Mouse (Mus musculus): ENCODE measurements at regions not wholly inside any gene's neighbourhood (a gene's known extent, or its start where the extent isn't known, plus 50 kb on each side); places are given as distances from the start of the nearest gene placed in this dataset.

DNA sequence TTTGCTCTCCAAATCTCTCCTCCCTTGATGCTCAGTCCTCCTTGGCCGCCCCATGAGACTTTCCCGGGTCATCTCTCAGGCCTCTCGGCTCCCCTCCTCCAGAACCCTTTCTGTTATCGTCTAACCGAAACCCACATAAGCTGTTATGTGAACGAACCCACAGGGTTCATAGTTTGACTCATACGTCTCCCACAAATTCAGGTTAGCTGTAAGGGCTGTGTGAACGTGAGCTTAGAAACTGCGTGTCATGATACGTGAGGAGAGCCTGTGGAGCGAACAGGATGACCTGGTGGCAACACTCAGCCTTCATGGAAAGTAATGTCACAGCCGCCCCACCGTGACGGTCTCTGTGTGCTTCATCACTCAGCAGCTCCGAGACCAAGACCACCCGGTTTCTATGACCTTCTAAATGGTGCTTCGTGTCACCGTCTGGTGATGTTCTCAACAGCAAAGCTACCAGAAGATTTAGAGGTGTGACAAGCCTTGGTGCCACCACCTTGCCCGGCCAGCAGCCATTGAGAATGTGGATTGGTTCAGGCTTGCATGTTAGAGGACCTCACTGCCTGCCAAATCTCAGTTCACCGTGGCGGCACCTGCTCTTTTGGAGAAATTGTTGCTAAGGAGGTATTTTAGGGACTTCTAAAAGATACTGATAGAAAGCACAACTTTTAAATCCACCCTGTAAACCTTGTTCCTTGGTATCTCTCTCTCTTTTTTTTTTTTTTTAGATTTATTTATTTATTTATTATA is 107.4 kb downstream of the Ets2 start:
- DNase-seq: no peak

DNA sequence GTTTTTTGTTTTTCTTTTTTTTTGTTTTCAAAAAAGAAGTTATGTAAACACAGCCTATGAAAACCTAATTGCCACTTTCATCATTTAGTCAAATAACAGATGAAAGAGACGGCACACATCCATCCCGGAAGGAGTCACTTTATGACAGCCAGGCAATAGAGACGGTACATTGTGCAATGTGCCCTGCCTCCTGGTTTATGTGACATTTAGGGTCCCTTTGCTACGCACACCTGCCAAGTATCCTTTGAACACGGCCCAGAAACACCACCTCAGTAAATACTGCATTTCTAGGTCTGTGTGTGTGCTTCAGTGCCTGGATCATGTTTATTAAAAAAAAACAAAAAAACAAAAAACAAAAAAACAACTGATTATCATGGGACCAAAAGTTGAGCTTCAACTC is 104.6 kb downstream of the Ets2 start:
- DNase-seq: no peak

DNA sequence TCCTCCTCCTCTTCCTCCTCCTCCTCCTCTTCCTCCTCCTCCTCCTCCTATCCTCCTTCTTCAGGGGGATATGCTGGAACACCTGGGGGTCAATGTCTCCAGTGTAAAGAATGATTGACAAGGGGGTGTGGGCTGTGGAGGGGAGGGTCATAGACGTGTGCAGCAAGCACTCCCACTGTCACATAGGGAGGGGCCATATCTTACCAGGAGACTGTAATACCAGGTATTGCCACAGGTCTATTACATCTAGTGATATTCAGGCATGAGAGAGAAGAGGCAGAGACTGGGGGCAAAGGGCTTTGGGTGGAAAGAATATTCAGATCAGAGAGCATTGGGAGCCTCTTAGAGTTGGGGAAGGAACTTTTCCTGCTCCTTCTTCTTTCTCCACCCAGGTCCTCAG is 102.3 kb downstream of the Ets2 start:
- no peak for DNase-seq

DNA sequence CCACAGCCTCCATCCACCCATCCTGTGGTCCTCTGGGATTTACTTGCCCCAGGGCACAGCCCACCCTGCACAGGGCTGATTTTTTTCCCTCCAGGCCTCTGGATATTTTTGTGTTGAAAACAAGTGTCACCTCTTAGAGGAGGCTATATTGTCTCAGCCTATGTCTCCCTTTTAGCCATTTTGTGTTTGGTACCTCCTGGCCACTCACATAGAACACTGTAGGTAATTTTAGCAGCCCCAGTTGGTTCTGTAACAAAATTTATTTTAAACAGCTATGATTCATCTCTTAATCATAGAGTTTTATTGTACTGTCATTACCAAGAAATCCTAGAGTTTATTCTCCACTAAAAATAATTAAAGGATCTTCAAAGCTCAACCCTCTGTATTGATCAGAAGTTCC is 100.8 kb downstream of the Ets2 start:
- DNase-seq: no peak

DNA sequence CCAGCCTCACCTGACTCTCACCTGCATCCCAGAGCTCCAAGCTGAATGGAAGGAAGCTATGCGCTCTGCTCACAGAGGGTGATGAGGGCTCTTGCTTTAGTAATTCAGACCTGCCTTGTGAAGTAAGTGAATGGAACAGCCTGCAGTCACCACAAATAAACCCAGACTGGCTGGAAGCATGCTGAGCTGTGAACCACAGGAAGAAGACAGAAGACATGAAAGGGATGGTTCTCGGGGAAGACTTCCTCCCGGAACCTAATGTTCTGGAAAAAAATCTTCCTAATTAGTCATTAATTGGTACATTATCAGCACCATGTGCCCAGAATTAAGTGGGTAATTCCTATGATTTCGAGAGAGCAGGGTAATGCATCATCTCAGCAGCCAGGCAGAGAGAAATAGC is 100.3 kb downstream of the Ets2 start:
- DNase-seq: no peak

DNA sequence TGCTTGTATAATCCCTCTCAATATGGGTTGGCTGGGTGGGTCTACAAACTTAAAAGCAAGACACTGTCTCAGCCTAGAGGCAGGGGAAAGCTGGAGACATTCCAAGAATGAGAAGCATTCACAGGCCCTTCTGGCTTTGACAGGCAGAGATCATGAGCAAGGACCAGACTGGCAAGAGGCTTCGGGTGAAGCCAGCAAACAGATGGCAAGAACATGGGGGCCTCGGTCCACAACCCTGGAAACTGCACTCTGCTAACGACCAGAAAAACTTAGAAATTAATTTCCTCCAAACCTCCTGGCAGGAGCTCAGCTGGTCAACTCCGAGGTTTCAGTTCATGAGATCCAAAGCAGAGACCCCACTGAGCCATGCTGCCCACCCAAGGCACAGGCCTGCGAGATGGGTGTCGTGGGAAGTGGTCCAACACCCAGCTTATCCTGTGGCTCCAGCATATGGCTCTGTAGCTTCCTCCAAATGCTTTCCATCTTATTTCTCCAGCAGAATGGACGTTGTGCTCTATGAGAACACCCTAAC is 99.1 kb downstream of the Ets2 start:
- DNase-seq: no peak

DNA sequence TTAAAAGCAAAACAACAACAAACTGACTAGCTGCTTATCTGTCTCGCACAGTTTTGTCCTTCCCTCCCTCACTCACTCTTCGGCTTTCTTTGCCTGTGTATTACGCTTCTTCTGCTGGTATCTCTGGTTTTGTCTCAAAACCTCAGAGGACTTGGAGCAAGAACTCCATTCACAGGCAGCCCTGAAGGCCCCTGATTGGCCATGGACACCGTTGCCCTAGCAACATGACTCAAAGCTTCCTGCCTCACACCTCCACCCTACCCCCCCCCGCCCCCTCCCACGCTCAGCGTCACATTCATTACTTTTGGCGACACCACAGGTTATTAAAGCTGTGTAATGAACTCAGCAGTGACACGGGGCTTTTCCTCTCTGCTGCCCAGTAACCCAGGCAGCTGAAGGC is 96.7 kb downstream of the Ets2 start:
- no peak for DNase-seq

DNA sequence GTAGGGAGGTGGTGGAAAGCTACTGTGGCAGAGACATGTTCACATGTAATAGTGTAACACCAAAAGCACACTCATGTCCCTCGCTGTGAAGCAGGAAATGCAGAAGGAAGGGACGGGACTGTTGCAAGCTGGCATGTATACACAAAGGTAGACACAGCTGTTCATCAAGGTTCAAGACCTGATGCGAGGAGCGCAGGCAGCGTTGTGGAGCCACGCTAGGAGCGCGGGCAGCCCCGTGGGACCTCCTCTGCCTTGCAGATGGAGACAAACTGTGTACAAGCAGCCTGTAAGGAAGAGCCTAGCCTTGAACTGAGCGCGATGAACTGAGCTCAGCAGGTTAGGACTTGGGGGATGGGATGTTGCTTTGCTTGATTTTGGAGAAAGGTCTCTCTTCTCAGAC is 96.2 kb downstream of the Ets2 start:
- no peak for DNase-seq

DNA sequence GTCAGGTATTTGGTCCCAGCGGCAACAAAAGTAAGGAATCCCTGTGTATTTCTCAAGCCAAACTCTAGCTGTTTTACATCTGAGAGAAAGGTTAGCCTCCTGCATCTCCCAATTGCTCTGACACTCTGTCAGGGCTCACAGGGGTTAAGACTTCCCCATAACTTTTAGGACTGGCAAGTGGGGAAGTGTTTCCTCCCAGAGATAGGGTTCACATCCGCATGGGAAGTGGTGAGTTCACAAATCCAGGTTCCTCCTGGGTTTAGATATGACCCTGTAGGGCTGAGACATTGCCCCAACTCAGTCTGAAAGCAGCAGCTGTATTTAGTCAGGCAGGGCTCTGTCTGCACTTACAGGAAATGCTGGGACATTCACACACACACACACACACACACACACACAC is 95.3 kb downstream of the Ets2 start:
- DNase-seq: no peak

DNA sequence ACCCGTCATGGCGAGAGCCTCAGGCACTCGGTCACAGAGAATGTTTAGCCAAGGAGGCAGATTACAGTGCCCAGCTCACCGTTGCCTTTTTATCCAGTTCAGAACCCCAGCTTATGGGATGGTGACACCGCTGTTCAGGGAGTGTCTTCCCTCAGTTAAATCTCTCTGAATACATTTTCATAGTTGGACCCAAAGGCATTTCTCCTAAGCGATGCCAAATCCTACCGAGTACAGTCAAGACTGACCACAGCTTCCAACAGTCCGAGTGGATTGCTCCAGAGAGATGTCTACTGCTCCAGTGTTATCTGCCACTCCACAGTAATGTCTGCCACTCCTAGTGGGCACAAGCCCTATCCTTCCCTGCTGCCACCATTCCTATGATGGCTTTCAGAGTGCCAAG is 93.0 kb downstream of the Ets2 start:
- no peak for DNase-seq

DNA sequence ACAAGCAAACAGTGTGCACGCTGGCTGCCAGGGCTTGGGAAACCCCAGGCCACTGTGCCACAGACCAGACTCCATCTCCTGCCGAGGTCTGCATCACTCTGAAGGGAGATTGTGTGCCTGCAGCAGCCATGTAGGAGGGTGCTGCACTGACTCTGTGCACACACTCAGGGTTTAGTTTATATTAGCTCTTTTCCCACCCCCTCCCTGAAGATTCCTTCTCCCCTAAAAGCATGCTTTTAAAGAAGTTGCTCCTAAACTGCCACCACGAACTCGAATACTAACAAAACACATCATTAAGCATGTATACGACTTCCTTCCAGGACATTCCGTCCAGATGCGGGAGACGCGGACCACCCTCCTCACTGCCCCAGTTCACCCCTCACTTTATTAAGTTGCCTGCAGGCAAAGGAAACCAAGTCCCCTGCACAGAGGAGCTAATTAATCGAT is 92.4 kb downstream of the Ets2 start:
- no peak for DNase-seq

DNA sequence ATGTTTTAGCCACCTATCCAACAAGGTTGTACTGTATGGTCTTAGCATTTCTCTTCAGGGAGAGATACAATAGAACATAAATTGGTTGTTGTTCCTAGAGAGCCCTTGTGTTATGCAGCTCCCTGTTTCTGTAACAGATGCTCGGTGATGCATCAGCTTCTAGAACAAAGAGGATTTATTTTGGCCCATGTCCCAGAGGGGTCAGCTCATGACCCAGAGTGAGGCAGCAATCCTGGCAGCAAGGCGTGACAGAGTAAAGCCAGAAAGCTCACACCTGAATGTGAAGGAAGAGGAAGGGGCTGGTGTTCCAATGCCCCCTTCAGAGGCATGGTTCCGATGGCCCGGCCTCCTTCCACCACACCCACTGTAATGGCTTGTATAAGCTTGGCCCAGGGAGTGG is 88.8 kb downstream of the Ets2 start:
- no peak for DNase-seq

DNA sequence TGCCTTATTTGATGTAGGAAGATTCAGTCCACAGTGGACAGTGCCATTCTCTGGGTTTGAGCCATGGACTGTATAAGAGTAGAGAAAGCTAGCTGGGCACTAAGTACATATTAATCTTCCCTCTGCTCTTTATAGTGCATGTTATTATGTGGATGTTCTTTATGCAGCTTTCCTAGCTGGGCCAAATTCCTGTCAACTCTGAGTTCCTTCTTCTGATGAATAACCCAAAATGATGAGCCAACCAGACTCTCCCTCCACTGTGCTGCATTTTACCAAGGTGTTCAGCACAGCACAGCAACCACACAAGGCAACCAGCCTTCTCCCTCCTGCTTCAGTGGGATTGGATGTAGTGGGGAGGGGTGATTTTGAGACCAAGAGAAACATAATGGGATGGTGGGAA is 87.7 kb downstream of the Ets2 start:
- no peak for DNase-seq

DNA sequence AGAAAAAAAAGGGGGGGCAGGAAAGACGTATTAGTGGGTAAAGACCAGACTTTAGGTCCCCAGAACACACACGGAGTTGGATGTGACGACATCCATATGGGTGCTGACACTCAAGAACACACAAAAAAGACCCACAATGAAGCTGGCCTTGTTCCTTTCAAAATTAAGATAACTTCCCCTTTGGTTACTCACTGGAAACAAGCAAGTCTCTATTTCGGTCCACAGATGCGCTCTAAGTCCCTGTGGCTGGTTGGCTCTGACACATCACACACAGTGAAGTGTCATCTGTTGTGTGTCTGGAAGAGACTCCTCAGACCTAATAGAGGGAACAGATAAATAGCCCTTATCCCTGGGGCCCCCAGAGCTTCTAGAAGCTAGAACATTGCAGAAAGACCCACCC is 79.8 kb downstream of the Ets2 start:
- DNase-seq: no peak

DNA sequence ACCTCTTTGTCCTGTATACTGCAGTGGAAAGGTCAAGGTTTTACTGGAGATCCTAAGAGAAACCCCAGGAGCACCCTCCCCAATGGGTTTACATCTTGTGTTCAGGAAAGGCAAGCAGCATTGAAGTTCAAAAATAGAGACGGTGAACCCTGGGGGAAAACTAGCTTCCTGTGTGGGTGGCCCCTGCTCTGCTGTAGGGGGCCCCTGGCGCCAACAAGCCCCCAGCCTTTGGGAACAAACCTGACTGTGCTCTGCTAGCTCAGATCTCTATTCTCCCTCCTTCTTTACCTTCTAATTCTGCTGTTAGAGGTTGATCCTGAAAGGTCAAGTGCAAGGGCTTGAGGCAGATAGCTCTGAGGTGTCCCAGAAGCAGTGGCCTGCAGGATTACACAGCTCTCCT is 78.6 kb downstream of the Ets2 start:
- no peak for DNase-seq

DNA sequence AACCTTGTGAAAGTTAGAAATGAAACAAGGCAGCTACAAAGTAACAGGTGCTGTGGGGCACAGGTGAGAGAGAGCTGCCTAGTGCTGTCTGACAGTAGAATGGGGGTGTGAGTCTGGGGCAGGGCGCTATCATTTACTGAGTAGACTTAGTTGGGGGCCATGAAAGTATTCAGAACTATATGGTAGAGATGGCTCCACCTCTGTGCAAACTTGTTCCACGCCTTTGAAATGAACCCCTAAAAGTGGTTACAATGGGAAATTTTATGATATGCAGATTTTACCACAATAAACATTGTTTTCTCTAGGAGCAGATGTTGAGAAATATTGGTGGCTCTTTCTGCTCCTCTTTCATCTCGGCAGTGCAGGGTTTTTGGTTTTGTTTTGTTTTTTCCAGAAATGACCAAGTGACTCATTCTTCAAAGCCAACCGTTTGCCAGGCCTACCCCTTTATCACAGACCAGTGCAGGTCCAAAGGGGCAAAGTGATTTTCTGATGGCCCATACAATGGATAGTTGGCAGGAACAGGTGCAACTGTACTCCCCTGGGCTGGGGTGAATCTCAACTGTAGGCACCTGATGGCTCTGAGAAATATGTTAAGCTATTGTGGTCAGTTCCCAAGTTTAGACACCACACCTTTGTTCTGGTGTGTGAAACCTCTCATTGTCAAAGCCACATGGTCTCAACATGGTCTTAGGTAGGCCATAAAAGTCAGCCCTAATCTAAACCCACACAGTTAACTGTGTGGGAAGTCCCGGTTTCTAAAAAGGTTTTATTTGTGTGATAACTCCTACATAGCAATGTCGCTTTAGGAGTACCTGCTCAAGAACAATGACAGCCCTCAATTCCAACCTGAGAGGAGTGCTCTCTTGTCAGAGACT is 77.2 kb downstream of the Ets2 start:
- DNase-seq: no peak

DNA sequence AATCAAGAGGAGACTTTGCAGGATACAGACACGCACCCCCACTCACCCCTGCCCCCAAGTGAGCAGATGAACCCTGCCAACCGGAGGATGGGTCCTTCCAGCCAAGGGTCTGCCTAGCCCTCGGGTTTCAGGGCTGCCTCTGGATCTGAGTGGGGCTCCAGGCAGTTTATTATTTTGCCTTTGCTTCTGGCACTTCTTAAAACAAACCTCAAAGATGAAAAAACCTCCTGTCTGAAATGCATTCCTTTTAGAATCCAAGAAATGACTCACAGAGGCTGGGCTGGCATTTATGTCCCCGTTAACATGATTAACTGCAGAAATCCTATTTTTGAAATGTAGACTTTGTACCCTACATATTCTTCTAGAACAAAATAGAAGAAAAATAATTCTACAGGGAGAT is 76.3 kb downstream of the Ets2 start:
- no peak for DNase-seq

DNA sequence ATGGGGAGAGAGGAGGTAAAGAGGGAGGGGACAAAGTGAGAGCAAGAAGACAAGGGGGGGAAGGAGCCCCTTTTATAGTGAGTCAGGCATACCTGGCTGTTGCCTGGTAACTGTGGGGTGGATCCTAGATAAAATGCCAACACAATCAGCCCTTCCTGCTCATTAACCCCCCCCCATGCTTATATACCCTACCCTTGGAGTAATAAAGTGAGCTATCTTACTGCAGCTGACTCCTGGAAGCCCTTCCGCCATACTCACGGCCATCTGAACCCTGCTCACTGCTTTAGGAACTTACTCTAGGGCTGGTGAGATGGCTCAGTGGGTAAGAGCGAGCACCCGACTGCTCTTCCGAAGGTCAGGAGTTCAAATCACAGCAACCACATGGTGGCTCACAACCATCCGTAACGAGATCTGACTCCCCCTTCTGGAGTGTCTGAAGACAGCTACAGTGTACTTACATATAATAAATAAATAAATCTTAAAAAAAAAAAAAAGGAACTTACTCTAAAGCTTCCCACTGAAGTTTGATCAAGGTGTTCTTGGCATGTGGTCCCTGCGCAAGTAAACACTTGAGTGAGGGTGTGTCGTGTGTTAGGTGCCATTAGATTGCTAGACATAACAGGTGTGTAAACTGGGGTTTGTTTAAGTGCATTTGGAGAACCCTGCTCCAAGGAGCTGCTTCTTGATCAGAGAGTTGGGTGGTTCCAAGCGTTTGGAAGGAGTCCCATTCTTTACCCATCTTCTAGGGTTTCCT is 74.9 kb downstream of the Ets2 start:
- no peak for DNase-seq

DNA sequence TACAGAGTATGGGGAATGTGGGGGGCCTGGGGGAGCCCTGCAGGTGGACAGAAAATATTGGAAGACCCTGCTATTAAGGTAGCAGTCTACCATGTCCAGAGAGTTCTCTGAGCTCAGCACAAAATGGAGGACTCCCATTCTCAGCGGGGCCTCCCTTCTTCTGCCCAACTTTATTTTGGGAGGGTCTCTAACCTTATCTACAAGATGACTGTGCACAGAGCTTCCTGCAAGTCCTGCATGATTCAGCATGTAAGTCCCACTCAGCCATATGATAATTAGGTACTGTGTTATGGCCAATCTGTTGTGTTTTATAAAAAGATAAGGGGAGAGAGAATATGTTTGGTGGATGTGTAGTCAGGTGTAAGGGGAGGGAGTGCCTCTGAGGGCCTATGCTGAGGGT is 74.1 kb downstream of the Ets2 start:
- DNase-seq: no peak

DNA sequence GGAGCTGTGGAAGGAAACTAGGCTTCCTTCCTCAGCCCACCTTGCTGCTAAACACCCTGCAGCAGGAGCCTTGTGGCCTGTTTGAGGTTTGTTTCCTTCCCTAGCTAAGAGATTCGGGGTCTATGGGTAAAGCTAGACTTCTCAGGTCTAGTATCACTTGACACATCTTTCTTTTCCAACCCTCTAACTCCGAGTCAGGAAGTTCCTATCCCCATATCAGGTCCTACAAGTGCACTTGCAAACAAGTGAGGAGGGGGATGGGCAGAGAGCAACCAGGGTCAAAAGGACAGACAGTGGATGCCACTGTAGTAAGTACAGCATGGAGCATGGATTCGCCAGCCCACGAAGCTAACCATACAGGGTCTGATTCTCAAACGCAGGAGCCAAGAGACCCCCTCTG is 73.5 kb downstream of the Ets2 start:
- DNase-seq: no peak

DNA sequence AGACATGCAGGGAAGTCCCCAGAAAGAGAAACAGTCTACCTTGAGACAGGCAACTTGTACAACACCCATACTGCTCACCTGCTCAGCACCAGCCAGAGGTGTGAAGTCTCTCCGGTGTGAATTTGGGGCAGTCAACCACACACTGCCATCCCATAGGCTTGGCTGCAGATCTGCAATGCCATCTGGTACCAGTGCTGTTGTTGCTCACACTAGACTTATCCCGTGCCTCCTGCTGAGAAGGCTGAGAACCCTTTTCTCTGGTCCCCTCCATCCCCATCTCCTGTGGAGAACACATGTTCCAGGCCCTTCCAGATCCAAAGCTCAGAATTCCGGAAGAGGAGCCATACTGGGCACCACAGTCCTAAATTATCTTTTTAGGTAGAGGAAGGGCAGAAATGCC is 71.3 kb downstream of the Ets2 start:
- DNase-seq: no peak
